Mouse (Mus musculus): ENCODE data around the gene Tle2. TPM values are rescaled to one million over a fixed set of nuclear protein-coding genes. Genes with fewer than 3 reads are reported as not detected.
A peak's percentile ranks its signal among the peaks of the same experiment; 100 is the strongest.

Gene Tle2
- polyA plus RNA-seq, 1 experiment from 2014 or later, result 29.9 TPM

DNA sequence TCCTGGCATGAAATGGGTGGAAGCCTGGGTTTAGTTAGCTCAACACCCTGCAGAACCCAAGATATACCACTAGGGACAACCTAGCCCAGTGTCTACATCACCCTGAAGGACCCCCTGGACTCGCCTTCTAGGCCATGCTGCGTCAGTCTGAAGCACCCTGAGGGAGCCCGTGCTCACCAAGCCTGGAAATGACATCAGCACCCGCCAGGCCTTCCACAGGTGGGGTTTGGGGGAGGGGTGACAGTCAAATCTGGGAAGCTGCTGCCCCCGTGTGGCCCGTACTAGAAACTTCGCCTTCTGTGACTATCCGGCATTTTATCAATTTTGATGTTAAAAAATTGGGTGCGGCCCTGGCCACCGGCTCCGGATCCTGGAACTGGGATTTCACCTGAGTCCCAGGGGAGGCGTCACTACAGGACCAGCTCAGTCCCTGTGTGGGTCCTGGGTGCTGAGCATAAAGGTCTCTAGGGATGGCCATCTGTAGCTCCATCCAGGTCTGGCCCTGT, 22.7 kb upstream of the Tle2 start:
- WGBS, result 2% methylated on average over 12 of the region's 12 CpGs
- Histone ChIP-seq H3K4me2 (replicated peaks; ENCODE audit: low read depth, low read length) (no peak overlapping the region), H3K27ac (ENCODE audit: low read length) (peak overlapping the region; percentile 57; the same call in 1 of the 2 replicates), H3K27me3 (replicated peaks; ENCODE audit: insufficient read depth, low read length) (no peaks in the 10 kb centered on the region), H3K9ac (replicated peaks; ENCODE audit: low read depth) (no peak overlapping the region), H3K4me1 (ENCODE audit: insufficient read depth, low read depth, low read length) (peaks cover 3% of the 10 kb centered on the region; the same call in 1 of the 2 replicates), H3K9me3 (ENCODE audit: low read length) (no peaks in the 10 kb centered on the region), H3K36me3 (ENCODE audit: insufficient read depth, low read length) (no peaks in the 10 kb centered on the region), H3K4me3 (ENCODE audit: low read depth, low read length) (no peak overlapping the region)
- TF ChIP-seq EP300 (IDR thresholded peaks at IDR 0.05), result peak; percentile 70; the same call in 1 of the 2 replicates
- TF ChIP-seq CTCF (IDR thresholded peaks at IDR 0.05), result peak; percentile 90
- peak; percentile 98 for DNase-seq (ENCODE audit: low spot score)
- ATAC-seq, result peak; percentile 98

DNA sequence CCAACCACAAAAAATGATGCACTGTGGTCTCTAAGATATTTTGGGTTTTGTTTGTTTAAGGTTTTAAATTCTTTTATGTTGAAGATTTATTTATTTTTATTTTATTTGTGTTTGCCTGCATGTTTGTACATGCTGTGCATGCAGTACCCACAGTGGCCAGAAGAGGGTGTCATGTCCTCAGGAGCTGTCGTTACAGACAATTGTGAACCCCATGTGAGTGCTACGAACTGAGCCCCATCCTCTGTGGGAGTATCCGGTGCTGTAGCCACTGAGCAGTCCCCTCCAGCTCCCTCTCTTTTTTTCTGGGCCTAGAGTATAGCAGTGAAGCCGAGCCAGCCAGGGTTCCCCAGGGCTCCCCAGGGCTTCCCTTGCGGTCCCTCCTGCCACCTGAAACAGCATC, 21.1 kb upstream of the Tle2 start:
- ATAC-seq (no peak), DNase-seq (ENCODE audit: low spot score) (no peak)
- Histone ChIP-seq H3K4me3 (ENCODE audit: low read depth, low read length) (no peak overlapping the region), H3K27me3 (replicated peaks; ENCODE audit: insufficient read depth, low read length) (no peaks in the 10 kb centered on the region), H3K27ac (ENCODE audit: low read length) (no peak overlapping the region), H3K9ac (replicated peaks; ENCODE audit: low read depth) (no peak overlapping the region), H3K4me2 (replicated peaks; ENCODE audit: low read depth, low read length) (no peak overlapping the region), H3K9me3 (ENCODE audit: low read length) (no peaks in the 10 kb centered on the region), H3K36me3 (ENCODE audit: insufficient read depth, low read length) (no peaks in the 10 kb centered on the region), H3K4me1 (ENCODE audit: insufficient read depth, low read depth, low read length) (peaks cover 3% of the 10 kb centered on the region; the same call in 1 of the 2 replicates)
- 89% methylated on average over 5 of the region's 5 CpGs for WGBS
- TF ChIP-seq EP300 (IDR thresholded peaks at IDR 0.05) (no peak), CTCF (IDR thresholded peaks at IDR 0.05) (peak; percentile 72)

- no peak overlapping the region for H3K27ac ChIP-seq (ENCODE audit: low read length)
- H3K4me3 ChIP-seq (ENCODE audit: low read depth, low read length), result no peak overlapping the region
- no peak for ATAC-seq
- no peak overlapping the region for H3K9ac ChIP-seq (replicated peaks; ENCODE audit: low read depth)
- no peaks in the 10 kb centered on the region for H3K27me3 ChIP-seq (replicated peaks; ENCODE audit: insufficient read depth, low read length)
- WGBS, result 76% methylated on average over 6 of the region's 6 CpGs
- no peak overlapping the region for H3K4me2 ChIP-seq (replicated peaks; ENCODE audit: low read depth, low read length)
- TF ChIP-seq CTCF (IDR thresholded peaks at IDR 0.05), result no peak
- TF ChIP-seq EP300 (IDR thresholded peaks at IDR 0.05), result no peak
- H3K4me1 ChIP-seq (ENCODE audit: insufficient read depth, low read depth, low read length), result peaks cover 3% of the 10 kb centered on the region; the same call in 1 of the 2 replicates
- DNase-seq (ENCODE audit: low spot score), result no peak
- H3K9me3 ChIP-seq (ENCODE audit: low read length), result no peaks in the 10 kb centered on the region
- H3K36me3 ChIP-seq (ENCODE audit: insufficient read depth, low read length), result no peaks in the 10 kb centered on the region
These were observed 20.3 kb upstream of the Tle2 start for GRCm38 (mm10) chr10:81553807-81554755.

DNA sequence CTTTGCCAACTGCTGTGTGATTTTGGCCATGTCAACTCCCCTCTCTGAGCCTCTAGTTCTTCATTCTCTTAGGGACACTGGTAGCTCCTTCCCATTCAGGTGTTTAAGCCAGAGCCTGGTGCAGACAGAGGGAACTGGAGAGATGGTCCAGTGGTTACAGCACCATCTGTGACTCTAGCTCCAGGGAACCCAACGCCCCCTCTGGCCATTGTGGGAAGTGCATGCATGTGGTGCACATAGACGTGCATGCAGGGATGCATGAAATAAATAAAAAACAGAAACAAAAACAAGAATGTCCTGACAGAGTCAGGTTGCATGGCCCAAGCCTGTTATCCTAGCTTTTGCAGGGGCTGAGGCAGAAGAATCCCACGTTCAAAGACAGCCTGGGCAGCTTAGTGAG, 18.1 kb upstream of the Tle2 start:
- Histone ChIP-seq H3K36me3 (ENCODE audit: insufficient read depth, low read length) (no peaks in the 10 kb centered on the region), H3K4me2 (replicated peaks; ENCODE audit: low read depth, low read length) (no peak overlapping the region), H3K27me3 (replicated peaks; ENCODE audit: insufficient read depth, low read length) (no peaks in the 10 kb centered on the region), H3K4me3 (ENCODE audit: low read depth, low read length) (no peak overlapping the region), H3K4me1 (ENCODE audit: insufficient read depth, low read depth, low read length) (peaks cover 8% of the 10 kb centered on the region; the same call in 1 of the 2 replicates), H3K9ac (replicated peaks; ENCODE audit: low read depth) (no peak overlapping the region), H3K27ac (ENCODE audit: low read length) (no peak overlapping the region), H3K9me3 (ENCODE audit: low read length) (no peaks in the 10 kb centered on the region)
- DNase-seq (ENCODE audit: low spot score), result no peak
- TF ChIP-seq EP300 (IDR thresholded peaks at IDR 0.05), result no peak
- peak; percentile 57 for TF ChIP-seq CTCF (IDR thresholded peaks at IDR 0.05)
- 67% methylated on average over 3 of the region's 3 CpGs for WGBS
- no peak for ATAC-seq

GRCm38 (mm10) chr10:81557491-81557890, 16.9 kb upstream of the Tle2 start:
- Histone ChIP-seq H3K4me2 (replicated peaks; ENCODE audit: low read depth, low read length) (no peak overlapping the region), H3K27me3 (replicated peaks; ENCODE audit: insufficient read depth, low read length) (no peaks in the 10 kb centered on the region), H3K36me3 (ENCODE audit: insufficient read depth, low read length) (no peaks in the 10 kb centered on the region), H3K4me1 (ENCODE audit: insufficient read depth, low read depth, low read length) (peaks cover 13% of the 10 kb centered on the region; the same call in 1 of the 2 replicates), H3K9ac (replicated peaks; ENCODE audit: low read depth) (no peak overlapping the region), H3K4me3 (ENCODE audit: low read depth, low read length) (no peak overlapping the region), H3K9me3 (ENCODE audit: low read length) (no peaks in the 10 kb centered on the region), H3K27ac (ENCODE audit: low read length) (no peak overlapping the region)
- no peak for ATAC-seq
- no peak for DNase-seq (ENCODE audit: low spot score)
- TF ChIP-seq EP300 (IDR thresholded peaks at IDR 0.05), result no peak
- no peak for TF ChIP-seq CTCF (IDR thresholded peaks at IDR 0.05)
- 24% methylated on average over 1 of the region's 1 CpGs for WGBS

- Histone ChIP-seq H3K4me3 (ENCODE audit: low read depth, low read length) (peak within 1 kb of the TSS; percentile 90), H3K27me3 (replicated peaks; ENCODE audit: insufficient read depth, low read length) (no peaks in the 10 kb centered on the region), H3K27ac (ENCODE audit: low read length) (peak within 1 kb of the TSS; percentile 85), H3K9me3 (ENCODE audit: low read length) (no peaks in the 10 kb centered on the region), H3K36me3 (ENCODE audit: insufficient read depth, low read length) (no peaks in the 10 kb centered on the region), H3K4me2 (replicated peaks; ENCODE audit: low read depth, low read length) (peak within 1 kb of the TSS; percentile 84), H3K9ac (replicated peaks; ENCODE audit: low read depth) (peak within 1 kb of the TSS; percentile 87), H3K4me1 (ENCODE audit: insufficient read depth, low read depth, low read length) (peaks cover 21% of the 10 kb centered on the region; the same call in 1 of the 2 replicates)
- ATAC-seq (peak; percentile 73), DNase-seq (ENCODE audit: low spot score) (peak; percentile 72)
- WGBS, result 1% methylated on average over 21 of the region's 53 CpGs
- no peak for TF ChIP-seq CTCF (IDR thresholded peaks at IDR 0.05)
- no peak for TF ChIP-seq EP300 (IDR thresholded peaks at IDR 0.05)
These were observed 15.2 kb upstream of the Tle2 start, which contains the start of gene Aes for GRCm38 (mm10) chr10:81559163-81559626. Gene Aes (plus strand): TSS chr10:81559488.

All from lung, postnatal 0 days (tissue).